ENCODE assay signal across 25 mouse cellular contexts in genomic region chr12:70617979-70618378, GRCm38 (mm10).
"Had no signal": no experiment of that assay in that cellular context is flagged by ENCODE, and none has a peak within 500 bp of the region (broad histone marks: within the 10 kb centered on the region; RNA-seq: fewer than 3 reads in every experiment).

No protein-coding gene starts in this region.

- H3K4me2 ChIP-seq: heart, embryonic 11.5 days; heart, embryonic 13.5 days; heart, embryonic 15.5 days; hindbrain, embryonic 13.5 days; hindbrain, embryonic 15.5 days; kidney, embryonic 15.5 days; limb, embryonic 12.5 days; liver, embryonic 13.5 days had no signal

- ATAC-seq: forebrain, embryonic 16.5 days; hindbrain, postnatal 0 days; intestine, embryonic 16.5 days had no signal

- H3K4me1 ChIP-seq: hindbrain, embryonic 13.5 days; hindbrain, embryonic 15.5 days; liver, embryonic 13.5 days had no signal

- H3K9ac ChIP-seq: heart, embryonic 13.5 days; heart, embryonic 15.5 days; hindbrain, embryonic 13.5 days; hindbrain, embryonic 15.5 days; kidney, embryonic 15.5 days; limb, embryonic 12.5 days; liver, embryonic 13.5 days had no signal

- H3K36me3 ChIP-seq: heart, embryonic 13.5 days; heart, embryonic 15.5 days; hindbrain, embryonic 13.5 days; hindbrain, embryonic 15.5 days; kidney, embryonic 15.5 days; limb, embryonic 10.5 days; limb, embryonic 12.5 days; liver, embryonic 13.5 days had no signal

- H3K27ac ChIP-seq: heart, adult 2 months; heart, embryonic 13.5 days; heart, embryonic 15.5 days; hindbrain, embryonic 13.5 days; hindbrain, embryonic 15.5 days; hindbrain, postnatal 0 days; kidney, embryonic 15.5 days; kidney, postnatal 0 days; left cerebral cortex, adult 2 months; limb, embryonic 10.5 days; limb, embryonic 12.5 days; liver, embryonic 13.5 days had no signal

- H3K27me3 ChIP-seq: heart, embryonic 13.5 days; heart, embryonic 15.5 days; hindbrain, embryonic 13.5 days; hindbrain, embryonic 15.5 days; kidney, embryonic 15.5 days; limb, embryonic 12.5 days; liver, embryonic 13.5 days had no signal

- DNase-seq: gastrocnemius, postnatal 10 days; gastrocnemius, postnatal 25 days; heart, adult 2 months; heart, postnatal 14 days; heart, postnatal 36 days; kidney, adult 11 months; kidney, adult 2 months; kidney, adult 9 months; kidney, postnatal 14 days; kidney, postnatal 36 days; layer of hippocampus, adult 9-11 months; liver, embryonic 13.5 days had no signal

- H3K4me3 ChIP-seq: heart, adult 2 months; heart, embryonic 13.5 days; heart, embryonic 15.5 days; hindbrain, embryonic 13.5 days; hindbrain, embryonic 15.5 days; kidney, embryonic 15.5 days; left cerebral cortex, adult 2 months; limb, embryonic 10.5 days; limb, embryonic 12.5 days; liver, embryonic 13.5 days had no signal

- H3K9me3 ChIP-seq: heart, embryonic 13.5 days; heart, embryonic 15.5 days; hindbrain, embryonic 13.5 days; hindbrain, embryonic 15.5 days; kidney, embryonic 15.5 days; limb, embryonic 10.5 days; limb, embryonic 12.5 days; liver, embryonic 13.5 days had no signal
